Mouse (Mus musculus) WW6 (cell line): ENCODE measurements around the gene Apc2.
A peak's percentile ranks its signal among the peaks of the same experiment; 100 is the strongest.

Experiments
- DNase-seq: peaks from one replicate; pipeline ENCODE4 v3.0.0-alpha.2; 2013; ENCODE audit warnings: low read depth, low spot score

Apc2 gene

DNA sequence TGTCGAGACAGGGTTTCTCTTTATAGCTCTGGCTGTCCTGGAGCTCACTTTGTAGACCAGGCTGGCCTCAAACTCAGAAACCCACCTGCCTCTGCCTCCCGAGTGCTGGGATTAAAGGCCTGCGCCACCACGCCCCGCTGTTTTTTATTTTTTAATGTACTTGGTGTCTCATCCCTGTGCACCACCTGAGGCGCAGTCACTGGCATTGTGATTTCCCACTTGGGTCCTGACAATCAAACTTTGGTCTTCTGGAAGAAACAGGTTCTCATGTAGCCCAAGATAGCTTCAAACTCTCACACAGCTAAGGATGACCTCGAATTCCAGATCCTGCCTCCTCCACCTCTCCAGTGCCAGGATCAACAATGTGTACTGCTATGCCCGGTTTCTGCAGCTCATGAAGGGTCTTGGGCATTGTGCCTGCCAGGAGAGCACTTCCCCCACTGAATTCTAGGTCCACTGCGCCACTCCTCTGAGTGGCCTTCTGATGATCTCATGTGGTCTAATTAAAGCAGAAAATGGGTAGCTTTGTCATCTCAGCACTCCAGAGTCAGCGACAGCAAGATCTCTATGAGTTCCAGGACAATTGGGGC is 32.9 kb upstream of the Apc2 start:
- no peak for DNase-seq

DNA sequence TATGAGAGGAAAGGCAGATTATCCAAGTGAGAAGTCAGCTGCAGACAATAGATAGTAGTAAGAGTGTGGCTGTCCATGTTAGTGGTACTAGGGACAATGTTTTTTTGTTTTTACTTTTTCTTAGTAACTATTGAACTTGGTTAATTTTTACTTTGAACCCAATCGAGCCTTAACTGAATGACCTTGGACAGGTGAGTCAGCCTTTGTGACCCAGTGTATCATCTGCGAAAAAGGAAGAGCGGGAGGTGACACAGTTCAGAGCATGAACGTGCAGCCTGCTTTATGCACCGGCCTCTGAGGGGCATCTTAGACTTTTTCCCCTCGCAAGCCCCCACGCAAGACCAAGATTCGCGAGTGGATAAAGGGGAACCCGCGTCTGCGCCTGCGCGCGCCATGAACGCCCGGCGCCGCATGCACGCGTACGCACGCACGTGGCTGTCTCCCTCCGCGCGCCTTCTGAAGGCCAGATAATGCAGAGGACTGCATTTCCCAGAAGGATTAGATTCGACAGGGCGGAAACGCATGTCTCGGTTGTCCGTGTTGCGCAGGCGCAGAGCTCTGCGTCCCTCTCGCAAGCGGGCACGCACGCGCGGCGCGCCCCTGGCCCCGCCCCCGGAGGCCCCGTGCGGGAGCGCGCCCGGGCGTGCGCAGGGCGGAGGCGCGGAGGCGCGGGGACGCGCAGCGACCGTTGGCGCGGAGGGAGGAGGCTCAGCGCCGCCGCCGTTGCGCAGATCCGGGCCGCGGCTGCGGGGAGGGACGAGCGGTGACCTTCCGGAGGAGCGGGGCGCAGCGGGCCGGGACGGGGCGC is 31.2 kb upstream of the Apc2 start:
- peak; percentile 92 for DNase-seq

DNA sequence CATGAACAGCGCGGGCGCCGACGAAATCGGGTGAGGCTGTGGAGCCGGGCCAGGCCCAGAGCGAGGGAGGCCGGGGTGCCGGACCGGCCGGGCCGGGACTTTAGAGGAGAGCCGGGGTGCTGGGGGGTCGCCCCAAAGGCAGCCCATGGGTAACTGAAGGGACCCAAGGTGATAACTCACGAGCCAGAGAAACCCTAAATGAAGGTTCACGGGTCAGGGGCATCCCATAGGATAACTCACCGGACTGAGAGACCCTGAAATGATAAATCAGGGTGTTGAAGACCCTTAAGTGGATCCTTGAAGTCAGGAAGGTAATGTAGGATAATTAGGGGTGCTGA is 30.7 kb upstream of the Apc2 start:
- no peak for DNase-seq

DNA sequence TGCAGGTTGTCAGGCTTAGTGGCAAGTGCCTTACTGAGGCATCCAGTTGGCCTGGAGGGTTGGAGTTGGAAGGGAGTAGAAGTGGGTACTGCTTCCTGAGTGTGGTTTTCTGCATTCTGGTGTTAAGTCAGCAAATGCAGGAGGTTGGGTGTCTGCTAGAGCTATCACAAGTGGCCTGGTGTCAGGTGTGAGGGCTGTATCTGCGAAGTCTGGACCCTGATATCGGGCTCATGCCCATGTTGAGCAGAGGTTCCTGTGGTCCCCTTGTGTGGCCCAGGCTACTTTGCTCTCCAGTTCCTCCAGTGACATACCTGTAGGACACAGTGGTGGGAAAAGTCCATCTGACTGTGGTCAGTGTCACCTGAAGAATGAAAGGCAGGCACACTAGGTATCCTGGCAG is 25.7 kb upstream of the Apc2 start:
- DNase-seq, result no peak

DNA sequence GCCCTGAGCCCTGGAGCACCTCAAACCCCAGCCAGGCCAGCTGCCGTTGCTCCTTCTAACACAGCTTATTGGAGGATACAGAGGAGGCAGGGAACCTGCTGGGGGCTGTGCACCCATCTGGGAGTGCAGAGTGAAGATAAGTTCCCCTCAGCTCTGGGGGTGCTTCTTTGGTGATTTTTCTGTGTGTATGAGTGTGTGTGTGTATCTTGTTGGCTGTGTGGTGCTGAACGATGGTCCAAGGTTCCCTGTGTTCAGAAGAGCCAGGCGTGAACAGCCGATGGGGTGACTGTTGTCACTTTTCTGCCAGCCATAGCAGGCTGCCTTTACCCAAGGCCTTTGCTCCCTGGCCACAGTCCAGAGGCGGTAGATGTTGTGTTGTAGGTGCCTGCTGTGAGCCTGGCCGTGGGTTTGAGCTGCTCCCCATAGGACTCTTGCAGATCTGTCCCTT is 25.0 kb upstream of the Apc2 start:
- DNase-seq, result no peak

DNA sequence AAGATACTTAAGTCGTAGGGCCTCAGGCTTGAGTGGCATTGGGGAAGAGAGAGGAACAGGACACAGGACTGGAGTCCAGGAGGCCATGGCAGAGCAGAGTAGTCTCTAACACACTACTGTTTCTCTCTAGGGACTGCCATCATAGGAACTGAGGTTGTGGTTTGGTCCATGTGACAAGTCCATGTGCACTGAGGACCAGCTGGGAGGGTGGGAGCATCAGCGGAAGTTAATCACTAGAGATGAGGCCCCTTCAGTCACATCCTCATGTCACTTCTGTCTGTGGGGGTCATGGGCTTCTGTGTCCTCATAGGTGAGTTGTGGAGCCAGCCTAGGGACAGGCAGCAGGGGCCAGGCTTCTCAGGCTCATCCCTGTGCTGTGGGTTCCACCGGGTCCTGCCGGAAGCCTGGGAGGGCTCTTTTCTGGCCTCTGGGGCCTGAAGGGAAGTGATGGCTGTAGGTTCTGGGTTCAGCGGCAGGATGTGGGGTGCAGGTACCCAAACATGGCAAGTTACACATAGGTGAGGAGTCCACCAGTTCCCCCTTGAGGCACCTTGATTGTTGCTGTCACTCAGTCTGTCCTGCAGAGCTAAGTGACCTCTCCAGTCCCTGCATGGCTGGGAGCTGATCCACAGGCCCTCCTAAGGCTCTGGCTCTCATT is 24.5 kb upstream of the Apc2 start:
- DNase-seq, result no peak

DNA sequence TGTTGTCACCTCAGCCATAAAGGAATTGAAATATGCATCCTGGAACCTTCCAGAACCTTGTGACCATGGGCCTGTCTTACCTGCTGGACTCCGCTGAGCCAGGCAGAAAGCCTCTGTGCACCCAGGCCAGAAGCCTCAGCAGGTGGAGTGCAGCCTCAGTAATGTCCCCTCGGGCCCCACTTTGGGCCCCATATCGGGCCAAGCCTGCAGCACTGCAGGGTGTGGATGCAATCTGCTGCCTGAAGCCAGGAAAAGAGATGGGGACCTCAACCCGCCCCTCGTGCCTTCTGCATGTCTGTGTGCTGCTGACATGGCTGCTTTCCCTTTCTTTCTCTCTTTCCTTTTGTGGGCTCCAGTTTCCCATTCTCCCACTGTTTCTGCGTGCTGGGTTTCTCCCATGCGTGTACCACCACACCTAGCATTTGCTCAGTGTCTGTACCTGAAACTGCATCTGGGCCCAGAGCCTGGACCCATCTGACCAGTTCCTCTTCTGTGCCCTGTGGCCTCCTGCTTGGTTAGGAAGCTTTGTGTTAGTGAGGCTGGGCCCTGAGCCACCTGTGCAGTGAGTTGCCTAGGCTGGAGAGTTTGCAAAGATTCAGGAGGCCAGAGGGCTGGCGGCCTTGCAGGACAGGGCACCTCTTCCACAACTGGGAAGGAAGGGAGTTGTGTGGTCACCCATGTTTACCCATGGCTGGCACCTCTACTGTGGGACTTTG is 23.7 kb upstream of the Apc2 start:
- no peak for DNase-seq

DNA sequence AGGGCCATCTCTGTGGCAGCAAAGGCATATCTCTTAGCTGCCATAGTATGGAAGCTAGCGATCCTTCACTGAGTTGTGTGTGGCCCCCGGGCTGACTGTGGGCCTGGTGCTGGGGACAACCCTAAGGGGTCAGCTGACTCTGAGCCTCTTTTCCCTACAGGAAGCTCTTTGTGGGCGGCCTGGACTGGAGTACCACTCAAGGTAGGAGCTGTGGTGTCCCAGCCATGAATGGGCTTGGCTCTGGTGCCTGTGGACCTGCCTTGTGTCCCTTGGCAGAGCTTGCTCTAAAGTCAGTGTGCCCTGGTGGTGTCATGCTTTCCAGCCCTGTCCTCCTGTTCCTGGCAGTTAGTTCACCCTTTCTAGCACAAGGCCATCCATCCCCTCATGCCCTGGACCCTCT is 21.9 kb upstream of the Apc2 start:
- DNase-seq, result no peak

DNA sequence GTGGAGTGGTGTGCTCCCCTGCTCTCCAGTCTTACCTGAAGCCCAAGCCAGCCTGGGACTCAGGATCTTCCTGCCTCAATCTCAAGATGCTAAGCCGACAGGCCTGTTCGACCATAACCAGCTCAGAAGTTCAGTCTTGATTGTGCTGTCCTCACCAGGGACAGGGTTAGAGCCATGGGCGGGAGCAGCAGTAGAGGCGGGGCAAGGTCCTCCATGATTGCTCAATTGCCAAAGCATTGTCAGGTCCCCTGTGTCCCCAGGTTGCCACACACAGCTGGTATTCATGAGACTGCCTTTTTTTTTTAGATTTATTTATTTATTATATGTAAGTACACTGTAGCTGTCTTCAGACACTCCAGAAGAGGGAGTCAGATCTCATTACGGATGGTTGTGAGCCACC is 19.5 kb upstream of the Apc2 start:
- no peak for DNase-seq

DNA sequence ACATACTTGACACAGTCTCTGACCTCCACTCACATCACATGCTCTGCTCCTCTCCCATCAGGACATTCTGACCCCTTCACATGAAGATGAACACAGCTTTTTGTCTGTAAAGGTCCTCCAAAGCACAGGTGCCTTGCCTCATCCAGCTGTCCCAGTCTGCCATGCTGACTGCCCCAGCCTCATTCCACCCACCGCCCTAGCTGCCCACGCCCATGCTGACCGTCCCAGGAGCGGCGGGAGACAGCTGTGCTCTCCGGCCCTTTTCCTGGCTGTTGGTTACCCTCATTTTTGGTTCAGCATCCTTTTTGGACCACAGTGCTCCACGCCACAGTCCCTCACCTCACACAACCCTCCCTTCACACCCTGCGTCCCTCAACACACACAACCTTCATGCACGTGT is 17.4 kb upstream of the Apc2 start:
- DNase-seq, result no peak

DNA sequence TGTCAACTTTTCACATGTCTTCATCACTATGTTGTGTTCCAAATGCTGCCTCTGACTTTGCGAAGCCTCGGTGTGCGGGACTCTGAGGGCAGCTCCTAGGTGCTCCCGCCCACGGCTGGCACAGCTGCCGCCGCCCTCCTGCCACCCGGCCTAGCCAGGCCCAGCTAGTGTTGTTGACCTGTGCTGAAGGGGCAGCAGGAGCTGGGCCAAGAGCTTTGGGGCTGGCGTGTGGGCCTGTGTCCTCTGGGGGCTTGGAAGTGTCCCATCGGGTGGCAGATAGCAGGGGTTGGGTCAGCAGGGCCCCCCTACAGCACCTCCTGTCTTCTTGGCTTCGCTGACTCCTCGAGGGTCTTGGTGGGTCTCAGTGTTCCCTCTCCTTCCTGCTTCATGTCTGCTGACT is 16.5 kb upstream of the Apc2 start:
- no peak for DNase-seq

DNA sequence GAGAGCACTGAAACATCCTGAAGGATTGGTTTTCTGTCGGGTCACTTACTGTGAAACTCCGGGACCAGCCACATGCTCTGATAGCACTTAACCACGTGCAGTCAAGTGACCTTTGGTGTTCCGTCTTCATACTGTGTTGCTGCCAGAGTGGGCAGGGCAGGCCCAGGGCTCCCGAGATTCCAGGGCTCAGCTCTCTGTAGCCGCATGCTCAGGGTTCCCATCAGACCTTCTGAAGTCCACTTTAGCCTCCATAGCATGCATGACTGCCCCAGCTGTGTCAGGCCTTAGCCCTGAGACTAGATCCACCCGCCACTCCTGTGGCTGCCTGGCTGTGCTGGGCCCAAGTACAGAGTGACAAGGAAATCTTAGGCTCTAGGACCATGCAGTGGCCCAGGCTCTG is 14.5 kb upstream of the Apc2 start:
- DNase-seq, result no peak

DNA sequence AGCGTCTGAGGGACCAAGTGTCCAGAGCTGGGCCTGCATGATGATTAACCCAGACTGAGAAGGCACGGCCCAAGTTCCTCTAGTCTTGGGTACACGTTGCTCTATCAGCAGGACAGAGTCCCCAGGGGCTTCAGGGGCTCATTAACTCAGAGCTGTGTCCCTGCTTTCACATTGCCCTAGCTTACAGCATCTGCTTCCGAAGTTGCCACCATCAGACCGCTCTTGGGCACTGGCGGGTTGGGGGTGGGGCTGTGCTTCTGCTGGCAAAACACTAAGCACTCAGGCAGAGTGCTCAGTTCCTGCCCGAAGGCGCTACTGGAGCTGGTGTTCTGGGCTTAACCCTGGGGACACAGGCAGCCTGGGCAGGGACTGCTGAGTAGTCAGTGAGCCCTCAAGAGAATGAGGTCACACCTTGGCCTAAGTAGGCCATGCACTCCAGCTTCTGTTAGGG is 13.8 kb upstream of the Apc2 start:
- DNase-seq, result no peak

DNA sequence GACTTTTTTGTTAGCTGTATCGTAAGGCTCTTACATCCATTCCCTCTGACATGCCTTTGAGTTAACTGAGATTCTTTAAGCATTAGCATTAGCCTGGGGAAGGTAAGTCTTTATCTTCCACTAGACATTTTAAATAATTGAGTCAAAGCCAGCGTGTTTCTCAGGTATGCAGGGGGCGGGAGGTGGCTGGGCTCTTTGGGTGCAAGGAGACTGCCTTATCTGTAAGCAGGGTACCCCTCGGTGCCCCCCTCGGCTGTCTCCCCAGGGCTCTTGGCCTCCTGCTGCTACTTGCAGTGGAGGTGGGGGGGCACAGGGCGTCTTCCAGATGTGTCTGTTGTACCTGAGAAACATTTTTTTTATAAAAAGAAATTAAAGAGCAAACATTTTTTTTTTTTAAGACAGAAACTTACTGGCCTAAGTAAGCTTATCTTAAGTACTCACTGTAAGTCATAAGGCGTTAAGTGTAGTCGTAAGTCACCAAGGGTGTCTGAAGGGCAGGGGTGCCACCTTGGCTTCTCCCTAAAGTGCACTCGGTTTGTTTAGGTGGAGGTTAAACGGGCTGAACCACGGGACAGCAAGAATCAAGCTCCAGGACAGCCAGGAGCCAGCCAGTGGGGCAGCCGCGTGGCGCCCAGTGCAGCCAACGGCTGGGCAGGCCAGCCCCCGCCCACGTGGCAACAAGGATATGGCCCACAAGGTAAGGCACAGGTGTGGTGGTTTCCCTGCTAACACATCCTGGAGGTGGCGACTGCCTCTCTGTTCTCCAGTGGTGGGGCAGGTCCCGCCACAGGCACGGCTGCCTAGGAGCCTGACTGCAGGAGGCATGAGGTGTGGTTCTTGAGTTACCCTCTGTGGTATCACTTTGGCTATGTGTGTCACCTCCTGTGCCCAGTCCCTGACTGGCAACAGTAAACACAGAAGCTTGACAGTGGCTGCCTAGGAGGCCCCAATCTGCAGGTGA is 13.0 kb upstream of the Apc2 start:
- no peak for DNase-seq

DNA sequence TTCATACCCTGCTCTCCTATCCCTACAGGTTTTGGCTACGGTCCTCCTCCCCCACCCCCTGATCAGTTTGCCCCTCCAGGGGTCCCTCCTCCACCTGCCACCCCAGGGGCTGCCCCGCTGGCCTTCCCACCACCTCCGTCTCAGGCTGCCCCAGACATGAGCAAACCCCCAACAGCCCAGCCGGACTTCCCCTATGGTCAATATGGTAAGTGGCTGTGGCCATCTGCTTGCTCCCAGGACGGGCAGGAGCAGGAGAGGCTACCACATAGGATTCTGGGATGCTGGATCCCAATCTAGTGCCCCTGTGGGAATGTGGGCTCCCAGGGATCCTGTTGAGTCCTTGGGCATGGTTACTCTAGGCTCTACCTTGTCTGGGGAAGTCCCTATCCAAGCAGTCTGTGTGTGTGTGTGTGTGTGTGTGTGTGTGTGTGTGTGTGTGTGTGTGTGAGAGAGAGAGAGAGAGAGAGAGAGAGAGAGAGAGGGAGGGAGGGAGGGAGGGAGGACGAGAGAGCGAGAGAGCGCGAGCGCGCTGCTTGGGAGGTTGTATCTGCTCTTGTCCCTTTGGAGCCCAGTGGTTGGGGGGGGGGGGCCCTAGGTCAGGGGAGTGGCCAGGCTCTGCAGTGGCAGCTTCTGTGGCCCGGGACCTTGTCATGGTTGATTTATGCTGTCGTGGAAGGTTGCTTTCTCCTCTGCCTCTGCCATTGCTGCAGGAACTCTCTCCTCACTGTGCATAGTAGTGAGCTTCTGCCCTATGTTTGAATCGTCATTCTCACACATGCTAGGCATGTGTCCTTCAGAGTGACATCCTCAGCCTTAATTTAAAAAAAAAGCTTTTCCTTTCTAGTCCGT is 10.3 kb upstream of the Apc2 start:
- no peak for DNase-seq

DNA sequence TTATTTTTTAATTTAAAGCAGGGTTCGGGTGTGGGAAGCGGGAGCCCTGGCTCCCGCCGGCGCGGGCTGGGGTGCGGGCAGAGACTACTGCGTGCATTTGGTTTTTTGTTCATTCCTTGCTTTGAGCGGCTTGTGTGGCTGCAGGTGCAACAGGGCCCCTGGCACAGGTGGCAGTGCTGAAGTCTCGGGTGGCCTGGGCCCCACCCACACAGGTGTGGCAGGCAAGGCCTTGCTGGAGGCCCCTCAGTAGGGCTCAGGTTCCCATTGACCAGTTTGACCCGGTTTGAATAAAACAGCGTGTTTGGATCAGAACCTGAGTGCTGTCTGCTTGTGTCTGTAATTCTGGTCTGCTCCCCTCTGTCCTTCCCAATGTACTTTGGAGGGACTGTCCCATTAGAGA is 7.7 kb upstream of the Apc2 start:
- DNase-seq, result no peak

DNA sequence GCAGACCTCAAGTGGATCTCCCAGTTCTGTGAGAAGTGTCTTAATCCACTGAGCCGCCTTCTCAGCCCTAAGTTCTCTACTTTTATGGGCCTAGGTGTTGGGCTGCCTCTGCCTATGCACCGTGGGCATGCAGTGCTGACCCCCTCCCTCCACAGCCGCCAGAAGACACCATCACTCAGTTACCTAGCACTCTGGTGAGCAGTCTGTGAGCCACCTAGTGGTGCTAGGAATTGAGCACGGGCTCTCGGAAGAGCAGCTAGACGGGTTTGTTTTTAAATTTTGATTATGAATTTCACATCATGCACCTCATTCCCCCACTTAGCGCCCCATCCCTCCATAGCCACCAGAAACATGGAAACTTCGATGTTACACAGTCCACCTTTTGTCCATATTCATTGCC is 7.1 kb upstream of the Apc2 start:
- DNase-seq, result no peak

DNA sequence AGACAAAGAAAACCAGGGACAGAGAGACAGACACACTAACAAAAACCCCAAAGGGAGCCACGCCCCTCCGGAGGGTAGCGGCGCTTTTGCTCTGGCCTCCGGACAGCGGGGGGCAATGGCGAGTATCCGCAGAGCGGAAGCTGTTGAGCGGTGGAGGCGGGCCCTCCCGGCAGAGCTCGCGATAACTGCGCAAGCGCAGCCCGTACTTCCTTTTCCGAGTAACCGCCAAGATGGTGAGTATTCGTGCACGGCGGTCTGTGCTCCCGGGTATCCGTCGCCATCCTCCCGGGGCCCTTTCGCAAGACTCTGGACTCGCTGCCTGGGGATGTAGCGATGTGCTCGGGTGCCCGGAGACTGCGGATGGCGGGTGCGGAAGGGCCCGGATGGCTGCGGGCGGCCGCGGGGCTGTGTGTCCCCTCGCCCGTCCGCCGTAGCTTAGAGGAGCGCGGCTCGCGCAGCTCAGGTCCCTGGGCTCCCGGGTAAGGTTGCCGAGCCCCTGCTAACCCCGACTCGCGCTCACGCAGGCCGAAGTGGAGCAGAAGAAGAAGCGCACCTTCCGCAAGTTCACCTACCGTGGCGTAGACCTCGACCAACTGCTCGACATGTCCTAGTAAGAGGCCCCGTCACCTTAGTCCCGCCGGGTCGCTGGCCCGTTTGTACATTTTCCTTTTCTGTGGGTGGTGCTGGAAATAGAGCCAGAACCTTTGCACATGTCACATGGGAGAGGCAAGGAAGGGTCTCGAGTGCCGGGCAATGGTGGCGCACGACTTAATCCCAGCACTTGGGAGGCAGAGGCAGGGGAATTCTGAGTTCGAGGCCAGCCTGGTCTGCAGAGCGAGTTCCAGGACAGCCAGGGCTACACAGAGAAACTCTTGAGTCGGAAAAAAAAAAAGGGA is 3.3 kb upstream of the Apc2 start, which contains the start of gene Rps15:
Gene Rps15, plus strand, starts transcription at position 203 of the 896 bp plus-strand sequence.
- peak; percentile 92 for DNase-seq

DNA sequence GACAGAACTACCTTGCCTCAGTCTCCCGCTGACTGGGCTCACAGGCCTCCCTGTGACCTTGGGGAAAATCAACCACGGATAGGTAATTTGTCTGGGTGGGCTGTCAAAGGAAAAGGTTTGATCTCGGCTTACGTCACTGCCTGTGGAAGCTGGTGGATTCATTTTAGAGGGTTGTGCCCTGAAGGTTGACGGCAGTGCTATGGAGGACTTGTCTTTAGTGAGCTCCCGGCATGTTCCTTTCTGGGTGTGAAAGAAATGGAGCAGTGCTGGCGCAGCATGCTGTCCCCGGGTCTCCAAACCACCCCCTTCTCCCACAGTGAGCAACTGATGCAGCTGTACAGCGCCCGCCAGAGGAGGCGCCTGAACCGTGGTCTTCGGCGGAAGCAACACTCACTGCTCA is 2.5 kb upstream of the Apc2 start:
- no peak for DNase-seq
